Mouse (Mus musculus): ENCODE measurements around the gene Cpsf6. TPM values are rescaled to one million over a fixed set of nuclear protein-coding genes. Genes with fewer than 3 reads are reported as not detected.

Gene Cpsf6
- 26.9 and 30.1 TPM in 2 replicates for polyA plus RNA-seq (2012; rRNA removed)

- no peak within 1 kb of the TSS for H3K4me3 ChIP-seq (ENCODE audit: insufficient read depth, low read depth, low read length)
- no peak for DNase-seq
- H3K36me3 ChIP-seq (ENCODE audit: control insufficient read depth, insufficient read depth, low read length) = no peaks in the 10 kb centered on the region
- no peaks in the 10 kb centered on the region for H3K27me3 ChIP-seq (replicated peaks; ENCODE audit: control insufficient read depth, insufficient read depth, low read length)
- WGBS = 81% methylated on average over 6 of the region's 6 CpGs
- no peak within 1 kb of the TSS for H3K27ac ChIP-seq (ENCODE audit: insufficient read depth, low read depth, low read length)
- peaks cover under 1% of the 10 kb centered on the region; the same call in 1 of the 2 replicates for H3K4me1 ChIP-seq (ENCODE audit: control insufficient read depth, insufficient read depth, low read length)
- TF ChIP-seq CTCF (conservative IDR thresholded peaks at IDR 0.05; ENCODE audit: insufficient read depth, insufficient read length, low read depth, low read length) = no peak
- TF ChIP-seq POLR2A (IDR thresholded peaks at IDR 0.05; ENCODE audit: low read depth, low read length) = no peak
Measured at GRCm38 (mm10) chr10:117379908-117380307, at the start of gene Cpsf6. Cpsf6 (minus strand) TSS chr10:117380015.

- H3K36me3 ChIP-seq (ENCODE audit: control insufficient read depth, insufficient read depth, low read length) = no peaks in the 10 kb centered on the region
- WGBS = 76% methylated on average over 1 of the region's 1 CpGs
- DNase-seq = no peak
- no peak overlapping the region for H3K27ac ChIP-seq (ENCODE audit: insufficient read depth, low read depth, low read length)
- TF ChIP-seq CTCF (conservative IDR thresholded peaks at IDR 0.05; ENCODE audit: insufficient read depth, insufficient read length, low read depth, low read length) (no peak), POLR2A (IDR thresholded peaks at IDR 0.05; ENCODE audit: low read depth, low read length) (no peak)
- H3K4me1 ChIP-seq (ENCODE audit: control insufficient read depth, insufficient read depth, low read length) = no peaks in the 10 kb centered on the region
- no peak overlapping the region for H3K4me3 ChIP-seq (ENCODE audit: insufficient read depth, low read depth, low read length)
- no peaks in the 10 kb centered on the region for H3K27me3 ChIP-seq (replicated peaks; ENCODE audit: control insufficient read depth, insufficient read depth, low read length)
Measured at GRCm38 (mm10) chr10:117426615-117426969, 46.8 kb upstream of the Cpsf6 start.

DNA sequence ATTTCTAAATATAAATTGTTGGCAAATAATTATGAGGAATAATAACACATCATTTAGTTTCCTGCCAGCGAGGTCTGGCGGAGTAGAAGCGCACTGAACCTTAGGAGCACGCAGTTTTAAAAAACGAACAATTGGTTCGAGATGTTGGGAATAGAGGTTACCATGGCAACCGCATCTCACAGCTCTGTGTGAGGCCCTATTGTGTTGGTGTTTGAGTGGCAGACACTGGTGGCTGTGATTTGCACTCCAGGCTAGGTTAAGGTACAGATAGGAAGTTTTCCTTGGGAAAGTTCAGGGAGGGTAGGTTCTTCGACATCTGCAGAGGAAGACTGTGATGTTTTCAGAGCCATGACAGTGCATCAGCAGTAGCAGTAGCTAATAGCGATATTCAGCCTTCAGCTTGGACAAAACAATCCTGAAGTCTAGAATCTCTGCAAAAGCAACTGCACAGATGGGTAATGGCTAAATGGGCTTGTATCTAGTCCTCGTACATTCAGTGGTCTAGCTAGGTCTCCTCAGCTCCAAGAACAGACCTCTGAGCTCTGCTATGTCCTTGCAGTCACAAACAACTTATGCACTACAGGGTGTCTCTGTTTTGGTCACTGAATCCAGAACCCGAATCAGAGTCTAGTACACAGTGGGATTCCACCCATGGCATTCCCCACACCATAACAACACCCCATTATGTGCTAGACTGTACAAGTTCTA is 46.2 kb upstream of the Cpsf6 start:
- WGBS = 68% methylated on average over 11 of the region's 11 CpGs
- Histone ChIP-seq H3K4me1 (ENCODE audit: control insufficient read depth, insufficient read depth, low read length) (no peaks in the 10 kb centered on the region), H3K27me3 (replicated peaks; ENCODE audit: control insufficient read depth, insufficient read depth, low read length) (no peaks in the 10 kb centered on the region), H3K36me3 (ENCODE audit: control insufficient read depth, insufficient read depth, low read length) (no peaks in the 10 kb centered on the region), H3K4me3 (ENCODE audit: insufficient read depth, low read depth, low read length) (no peak overlapping the region), H3K27ac (ENCODE audit: insufficient read depth, low read depth, low read length) (no peak overlapping the region)
- TF ChIP-seq POLR2A (IDR thresholded peaks at IDR 0.05; ENCODE audit: low read depth, low read length) = no peak
- TF ChIP-seq CTCF (conservative IDR thresholded peaks at IDR 0.05; ENCODE audit: insufficient read depth, insufficient read length, low read depth, low read length) = no peak
- DNase-seq = no peak

GRCm38 (mm10) chr10:117425013-117425412 is 45.2 kb upstream of the Cpsf6 start:
- 94% methylated on average over 5 of the region's 5 CpGs for WGBS
- no peaks in the 10 kb centered on the region for H3K4me1 ChIP-seq (ENCODE audit: control insufficient read depth, insufficient read depth, low read length)
- TF ChIP-seq CTCF (conservative IDR thresholded peaks at IDR 0.05; ENCODE audit: insufficient read depth, insufficient read length, low read depth, low read length) = no peak
- TF ChIP-seq POLR2A (IDR thresholded peaks at IDR 0.05; ENCODE audit: low read depth, low read length) = no peak
- no peak overlapping the region for H3K4me3 ChIP-seq (ENCODE audit: insufficient read depth, low read depth, low read length)
- no peak overlapping the region for H3K27ac ChIP-seq (ENCODE audit: insufficient read depth, low read depth, low read length)
- H3K27me3 ChIP-seq (replicated peaks; ENCODE audit: control insufficient read depth, insufficient read depth, low read length) = no peaks in the 10 kb centered on the region
- H3K36me3 ChIP-seq (ENCODE audit: control insufficient read depth, insufficient read depth, low read length) = no peaks in the 10 kb centered on the region
- DNase-seq = no peak

GRCm38 (mm10) chr10:117424146-117424905 is 44.5 kb upstream of the Cpsf6 start:
- no peak for DNase-seq
- no peaks in the 10 kb centered on the region for H3K27me3 ChIP-seq (replicated peaks; ENCODE audit: control insufficient read depth, insufficient read depth, low read length)
- WGBS = 62% methylated on average over 3 of the region's 3 CpGs
- no peaks in the 10 kb centered on the region for H3K4me1 ChIP-seq (ENCODE audit: control insufficient read depth, insufficient read depth, low read length)
- H3K27ac ChIP-seq (ENCODE audit: insufficient read depth, low read depth, low read length) = no peak overlapping the region
- no peak for TF ChIP-seq CTCF (conservative IDR thresholded peaks at IDR 0.05; ENCODE audit: insufficient read depth, insufficient read length, low read depth, low read length)
- TF ChIP-seq POLR2A (IDR thresholded peaks at IDR 0.05; ENCODE audit: low read depth, low read length) = no peak
- H3K4me3 ChIP-seq (ENCODE audit: insufficient read depth, low read depth, low read length) = no peak overlapping the region
- no peaks in the 10 kb centered on the region for H3K36me3 ChIP-seq (ENCODE audit: control insufficient read depth, insufficient read depth, low read length)

DNA sequence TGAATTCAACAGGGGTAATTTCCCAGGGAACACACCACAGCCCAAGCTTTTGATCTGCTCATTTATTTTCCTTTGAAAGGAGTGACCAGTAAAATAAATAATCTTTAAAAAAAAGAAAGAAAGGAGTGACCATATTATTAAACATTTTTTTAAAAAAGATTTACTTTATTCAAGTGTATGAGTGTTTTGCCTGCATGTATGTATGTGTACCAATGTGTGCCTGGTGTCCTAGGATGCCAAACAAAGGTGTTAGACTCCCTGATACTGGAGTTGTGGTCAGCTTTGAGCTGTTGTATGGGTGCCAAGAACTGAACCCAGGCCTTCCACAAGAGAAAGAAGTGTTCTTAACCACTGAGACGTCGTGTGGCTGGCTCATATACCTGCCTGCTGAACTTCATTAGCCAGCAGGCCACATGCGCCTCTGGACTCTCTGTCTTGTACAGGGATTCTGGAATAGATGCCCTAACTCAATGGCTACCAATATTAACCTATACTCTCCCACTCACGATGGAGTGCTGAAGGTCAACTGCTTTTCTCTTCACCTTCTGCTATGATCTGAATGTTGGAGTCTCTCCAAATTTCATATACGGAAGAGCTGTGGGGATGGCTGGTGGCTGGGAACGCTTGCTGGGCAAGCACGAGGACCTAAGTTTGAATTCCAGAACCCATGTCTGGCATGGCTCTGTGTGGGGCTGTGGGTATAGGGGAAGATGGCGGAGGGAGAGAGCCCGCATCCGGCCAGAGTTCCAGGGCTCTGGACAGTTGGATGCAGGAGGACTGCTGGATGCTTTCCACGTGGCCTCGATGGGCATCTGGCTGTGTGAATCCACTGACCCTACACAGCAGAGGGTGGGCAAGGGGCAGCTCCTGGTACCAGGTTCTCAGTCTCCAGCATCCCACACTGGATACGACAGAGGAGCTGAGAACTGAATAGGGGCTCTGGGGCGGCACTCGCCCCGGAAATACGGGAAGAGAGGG is 43.5 kb upstream of the Cpsf6 start:
- Histone ChIP-seq H3K27me3 (replicated peaks; ENCODE audit: control insufficient read depth, insufficient read depth, low read length) (no peaks in the 10 kb centered on the region), H3K27ac (ENCODE audit: insufficient read depth, low read depth, low read length) (no peak overlapping the region), H3K4me1 (ENCODE audit: control insufficient read depth, insufficient read depth, low read length) (no peaks in the 10 kb centered on the region), H3K36me3 (ENCODE audit: control insufficient read depth, insufficient read depth, low read length) (no peaks in the 10 kb centered on the region), H3K4me3 (ENCODE audit: insufficient read depth, low read depth, low read length) (no peak overlapping the region)
- 85% methylated on average over 17 of the region's 17 CpGs for WGBS
- DNase-seq = no peak
- TF ChIP-seq CTCF (conservative IDR thresholded peaks at IDR 0.05; ENCODE audit: insufficient read depth, insufficient read length, low read depth, low read length) (no peak), POLR2A (IDR thresholded peaks at IDR 0.05; ENCODE audit: low read depth, low read length) (no peak)

All from kidney, adult 2 months (tissue).